Mouse (Mus musculus) midbrain, embryonic 12.5 days (tissue): ENCODE data around the gene Vapa. TPM values are rescaled to one million over a fixed set of nuclear protein-coding genes. Genes with fewer than 3 reads are reported as not detected.

Source experiments
- ATAC-seq: fragments of 200-750 bp; cut with Nextera tagmentation; 2 replicates; pipeline ENCODE4 v1.8.0; 2017; ENCODE audit warnings: low read depth, moderate TSS enrichment, moderate library complexity; ENCODE audit not compliant: low FRiP score
- H3K27ac ChIP-seq: fragments of 300-500 bp; sonication (generic); replicated peaks from 2 replicates; pipeline ENCODE4 v1.5.1; 2016; ENCODE audit warnings: mild to moderate bottlenecking
- H3K27me3 ChIP-seq: fragments of 300-500 bp; sonication (generic); 2 replicates; pipeline ENCODE4 v1.6.1; 2016; ENCODE audit warnings: mild to moderate bottlenecking
- H3K36me3 ChIP-seq: fragments of 300-500 bp; sonication (generic); 2 replicates; pipeline ENCODE4 v1.6.1; 2016
- H3K4me1 ChIP-seq: fragments of 300-500 bp; sonication (generic); 2 replicates; pipeline ENCODE4 v1.6.1; 2016
- H3K4me2 ChIP-seq: fragments of 300-500 bp; sonication (generic); replicated peaks from 2 replicates; pipeline ENCODE4 v1.6.1; 2016; ENCODE audit warnings: mild to moderate bottlenecking, moderate library complexity
- H3K4me3 ChIP-seq: fragments of 300-500 bp; sonication (generic); 2 replicates; pipeline ENCODE4 v1.5.1; 2016; ENCODE audit warnings: mild to moderate bottlenecking
- H3K9ac ChIP-seq: fragments of 300-500 bp; sonication (generic); replicated peaks from 2 replicates; pipeline ENCODE4 v1.6.1; 2016; ENCODE audit warnings: mild to moderate bottlenecking, moderate library complexity
- H3K9me3 ChIP-seq: fragments of 300-500 bp; sonication (generic); 2 replicates; pipeline ENCODE4 v1.6.1; 2016; ENCODE audit warnings: mild to moderate bottlenecking
- WGBS: fragments of 180-500 bp; shearing (Covaris S2); methylation state at CpG from one replicate; pipeline ENCODE4 v1.1.7; 2016; 5-methylcytosine and 5-hydroxymethylcytosine counted together
- polyA plus RNA-seq: library from polyadenylated mRNA; unstranded; fragments of >200 nt; fragmentation: Nextera tagmentation; extraction: Ambion mirVana; gene quantifications from 2 replicates; pipeline ENCODE4 v1.2.1, GENCODE M21; 2016

Vapa gene
- polyA plus RNA-seq, 1 experiment from 2014 or later, result 238 TPM

DNA sequence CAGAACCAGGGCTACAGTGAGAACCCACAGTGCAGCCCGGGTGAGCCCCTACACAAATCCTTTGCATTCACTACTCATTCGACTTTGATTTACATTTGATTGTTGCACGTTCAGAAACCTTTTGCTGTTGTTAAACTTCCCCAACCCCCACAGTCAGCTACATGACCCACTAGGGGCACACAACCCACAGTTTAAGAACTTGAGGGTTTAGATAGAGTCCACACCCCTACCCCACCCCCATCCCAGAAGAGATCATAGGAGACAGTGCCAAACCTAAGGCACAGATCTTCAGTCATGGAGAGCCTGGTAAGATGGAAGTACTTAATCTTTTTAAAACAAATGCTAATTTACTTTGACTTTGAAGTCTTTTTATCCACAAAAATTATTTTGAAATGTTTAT lies 2.3 kb upstream of the Vapa start:
- no peak overlapping the region for H3K4me3 ChIP-seq
- ATAC-seq, result no peak
- H3K4me2 ChIP-seq, result no peak overlapping the region
- 38% methylated on average over 3 of the region's 3 CpGs for whole genome bisulfite sequencing
- no peaks in the 10 kb centered on the region for H3K27me3 ChIP-seq
- H3K4me1 ChIP-seq, result peaks cover 11% of the 10 kb centered on the region
- no peak overlapping the region for H3K9ac ChIP-seq
- H3K36me3 ChIP-seq, result no peaks in the 10 kb centered on the region
- no peak overlapping the region for H3K27ac ChIP-seq
- no peaks in the 10 kb centered on the region for H3K9me3 ChIP-seq

DNA sequence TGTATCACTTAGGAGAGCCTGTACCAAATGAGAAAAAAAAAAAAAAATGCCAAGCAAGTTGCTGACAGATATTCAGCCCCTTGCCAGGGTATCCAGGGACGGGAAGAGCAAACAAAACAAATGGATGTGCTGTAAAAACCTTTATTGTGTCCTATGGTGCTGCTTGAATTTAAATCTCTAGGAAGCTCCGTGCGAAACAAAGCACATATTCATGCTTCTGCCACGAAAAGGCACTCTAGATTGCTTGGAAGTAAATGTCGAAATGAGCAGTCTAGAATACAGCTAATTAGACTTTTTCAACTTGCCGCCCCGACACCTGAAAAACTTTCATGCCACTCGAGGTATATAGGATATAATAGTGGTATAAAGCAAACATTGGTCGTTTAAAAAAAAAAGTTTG lies 1.1 kb upstream of the Vapa start:
- H3K4me1 ChIP-seq, result peaks cover 15% of the 10 kb centered on the region
- ATAC-seq, result no peak
- H3K4me2 ChIP-seq, result peak overlapping the region; percentile 70
- peak overlapping the region; percentile 97 for H3K4me3 ChIP-seq
- peak overlapping the region; percentile 100 for H3K27ac ChIP-seq
- H3K9ac ChIP-seq, result peak overlapping the region; percentile 96
- no peaks in the 10 kb centered on the region for H3K9me3 ChIP-seq
- H3K36me3 ChIP-seq, result no peaks in the 10 kb centered on the region
- H3K27me3 ChIP-seq, result no peaks in the 10 kb centered on the region
- WGBS, result 3% methylated on average over 9 of the region's 9 CpGs

DNA sequence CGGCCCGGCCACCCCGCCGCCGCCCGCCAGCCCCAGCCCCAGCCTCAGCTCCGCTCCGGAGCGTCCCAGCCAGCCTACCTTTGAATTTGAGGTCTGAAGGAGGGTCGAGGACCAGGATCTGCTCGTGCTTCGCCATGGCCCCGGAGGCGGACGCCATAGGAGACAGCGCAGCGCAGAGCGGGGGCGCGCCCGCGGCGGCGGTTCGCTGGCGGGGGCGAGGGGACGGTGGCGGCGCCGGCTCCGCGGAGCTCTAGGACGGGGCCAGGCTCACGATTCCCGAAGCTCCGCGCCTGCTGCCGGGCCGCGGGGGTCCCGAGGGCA lies 253 bp downstream of the Vapa start:
- no peaks in the 10 kb centered on the region for H3K36me3 ChIP-seq
- peak overlapping the region; percentile 100 for H3K27ac ChIP-seq
- peaks cover 27% of the 10 kb centered on the region for H3K4me1 ChIP-seq
- peak overlapping the region; percentile 96 for H3K9ac ChIP-seq
- peak; percentile 70 for ATAC-seq
- H3K9me3 ChIP-seq, result no peaks in the 10 kb centered on the region
- H3K4me2 ChIP-seq, result peak overlapping the region; percentile 75; the same call in 1 of the 2 replicates
- H3K27me3 ChIP-seq, result no peaks in the 10 kb centered on the region
- 1% methylated on average over 42 of the region's 42 CpGs for WGBS
- peak overlapping the region; percentile 97 for H3K4me3 ChIP-seq

DNA sequence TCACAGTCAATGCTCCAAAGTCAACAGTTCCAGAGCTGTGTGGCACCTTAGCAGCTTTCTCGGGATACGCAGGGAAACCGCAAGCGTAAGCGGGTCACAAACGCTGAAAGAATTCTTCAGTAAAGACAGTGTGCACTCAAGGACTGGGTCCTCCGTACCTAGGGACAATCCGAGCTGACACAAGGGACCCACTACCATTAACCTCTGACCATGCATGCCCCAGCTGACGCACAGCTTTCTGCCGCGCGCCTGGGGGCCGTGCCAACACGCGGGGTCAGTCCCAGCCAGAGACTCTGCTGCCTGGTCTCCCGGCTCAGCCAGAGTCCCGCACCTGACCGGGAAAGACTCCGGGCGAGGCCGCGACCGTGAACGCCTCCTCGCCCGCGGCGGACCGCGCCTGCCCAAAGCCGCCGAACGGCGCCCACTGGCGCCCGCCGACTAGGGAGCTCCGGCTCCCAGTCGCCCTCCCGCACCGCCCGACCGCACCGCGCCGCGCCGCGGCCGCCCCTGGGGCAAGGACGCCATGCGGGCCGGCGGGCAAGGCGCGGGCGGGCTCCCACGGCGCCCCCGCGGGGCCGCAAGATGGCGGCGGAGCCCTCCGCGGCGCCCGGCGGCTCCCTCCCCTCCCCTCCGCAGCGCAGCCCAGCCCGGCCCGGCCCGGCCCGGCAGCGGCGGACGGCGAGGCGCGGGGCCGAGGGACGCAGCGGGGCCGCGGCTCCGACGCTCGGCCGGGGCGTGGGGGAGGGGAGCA lies 789 bp downstream of the Vapa start:
- no peaks in the 10 kb centered on the region for H3K27me3 ChIP-seq
- peak overlapping the region; percentile 100 for H3K27ac ChIP-seq
- 0% methylated on average over 59 of the region's 91 CpGs for WGBS
- H3K4me2 ChIP-seq, result peak overlapping the region; percentile 75
- H3K4me1 ChIP-seq, result peaks cover 32% of the 10 kb centered on the region
- H3K9me3 ChIP-seq, result no peaks in the 10 kb centered on the region
- H3K4me3 ChIP-seq, result peak overlapping the region; percentile 97
- peak overlapping the region; percentile 96 for H3K9ac ChIP-seq
- H3K36me3 ChIP-seq, result no peaks in the 10 kb centered on the region
- ATAC-seq, result peak; percentile 52

DNA sequence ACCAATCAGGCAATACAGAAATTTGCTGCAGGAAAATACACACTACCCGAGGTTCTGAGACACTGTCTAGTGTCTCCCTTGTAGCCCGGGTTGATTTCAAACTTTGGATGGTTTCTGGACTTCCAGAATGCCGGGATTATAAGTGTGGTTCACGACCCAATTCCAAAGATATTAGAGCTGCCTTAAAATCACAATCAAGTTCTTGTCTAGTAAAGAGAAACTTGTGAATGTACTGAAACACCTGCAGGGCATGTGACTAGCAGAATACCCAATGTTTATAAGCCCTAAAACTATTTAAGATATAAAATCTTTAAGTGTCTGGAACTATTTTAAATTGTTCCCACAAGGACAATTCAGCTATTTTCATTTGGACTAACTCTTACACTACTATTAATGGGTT lies 1.6 kb downstream of the Vapa start:
- H3K4me1 ChIP-seq, result peaks cover 32% of the 10 kb centered on the region
- H3K27me3 ChIP-seq, result no peaks in the 10 kb centered on the region
- no peak overlapping the region for H3K27ac ChIP-seq
- no peaks in the 10 kb centered on the region for H3K36me3 ChIP-seq
- H3K9me3 ChIP-seq, result no peaks in the 10 kb centered on the region
- peak overlapping the region; percentile 75 for H3K4me2 ChIP-seq
- H3K4me3 ChIP-seq, result peak overlapping the region; percentile 97
- no peak for ATAC-seq
- WGBS, result 10% methylated on average over 4 of the region's 4 CpGs
- H3K9ac ChIP-seq, result peak overlapping the region; percentile 96; the same call in 1 of the 2 replicates

DNA sequence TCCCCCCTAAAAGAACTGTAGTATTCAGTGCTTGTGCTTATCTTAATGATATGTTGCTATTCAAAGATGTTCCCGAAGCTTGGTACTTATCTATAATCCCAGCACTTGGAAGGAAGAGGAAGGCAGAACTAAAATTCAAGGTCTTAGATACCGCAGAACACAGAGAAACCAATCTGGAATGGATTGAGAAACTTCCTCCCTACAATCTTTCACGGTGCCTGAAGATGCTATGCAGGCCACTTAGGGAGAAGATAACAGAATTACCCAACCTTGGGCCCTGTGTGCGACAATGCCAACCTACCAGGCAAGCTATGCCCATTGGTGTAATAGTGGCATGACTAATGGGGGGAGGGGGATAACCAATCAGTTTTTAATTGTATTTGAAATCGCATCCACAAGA lies 4.6 kb downstream of the Vapa start:
- H3K27me3 ChIP-seq, result no peaks in the 10 kb centered on the region
- no peak overlapping the region for H3K9ac ChIP-seq
- no peak overlapping the region for H3K27ac ChIP-seq
- 77% methylated on average over 5 of the region's 5 CpGs for WGBS
- no peaks in the 10 kb centered on the region for H3K9me3 ChIP-seq
- no peak overlapping the region for H3K4me3 ChIP-seq
- ATAC-seq, result no peak
- H3K4me1 ChIP-seq, result peaks cover 38% of the 10 kb centered on the region
- no peaks in the 10 kb centered on the region for H3K36me3 ChIP-seq
- H3K4me2 ChIP-seq, result no peak overlapping the region

DNA sequence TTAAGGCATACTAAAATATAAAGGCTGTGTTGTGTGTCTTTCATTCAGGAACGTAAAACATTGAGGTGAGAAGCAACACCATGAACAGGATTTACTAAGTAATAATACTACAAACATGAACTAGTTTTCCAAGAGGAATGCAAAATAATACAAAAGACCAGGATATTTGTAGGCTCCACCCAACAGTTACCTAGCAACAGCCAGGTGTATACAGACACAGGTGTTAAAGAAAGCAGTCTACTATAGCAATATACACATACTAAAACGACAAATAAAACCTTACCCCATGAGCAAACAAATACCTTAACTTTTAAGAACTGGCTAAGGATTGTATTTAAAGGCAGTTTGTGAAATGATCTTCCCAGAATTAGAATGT lies 5.1 kb downstream of the Vapa start:
- 91% methylated on average over 2 of the region's 2 CpGs for WGBS
- Histone ChIP-seq H3K9me3 (no peaks in the 10 kb centered on the region), H3K4me2 (no peak overlapping the region), H3K4me1 (peaks cover 38% of the 10 kb centered on the region), H3K27ac (no peak overlapping the region), H3K36me3 (no peaks in the 10 kb centered on the region), H3K4me3 (no peak overlapping the region), H3K27me3 (no peaks in the 10 kb centered on the region), H3K9ac (no peak overlapping the region)
- ATAC-seq, result no peak

DNA sequence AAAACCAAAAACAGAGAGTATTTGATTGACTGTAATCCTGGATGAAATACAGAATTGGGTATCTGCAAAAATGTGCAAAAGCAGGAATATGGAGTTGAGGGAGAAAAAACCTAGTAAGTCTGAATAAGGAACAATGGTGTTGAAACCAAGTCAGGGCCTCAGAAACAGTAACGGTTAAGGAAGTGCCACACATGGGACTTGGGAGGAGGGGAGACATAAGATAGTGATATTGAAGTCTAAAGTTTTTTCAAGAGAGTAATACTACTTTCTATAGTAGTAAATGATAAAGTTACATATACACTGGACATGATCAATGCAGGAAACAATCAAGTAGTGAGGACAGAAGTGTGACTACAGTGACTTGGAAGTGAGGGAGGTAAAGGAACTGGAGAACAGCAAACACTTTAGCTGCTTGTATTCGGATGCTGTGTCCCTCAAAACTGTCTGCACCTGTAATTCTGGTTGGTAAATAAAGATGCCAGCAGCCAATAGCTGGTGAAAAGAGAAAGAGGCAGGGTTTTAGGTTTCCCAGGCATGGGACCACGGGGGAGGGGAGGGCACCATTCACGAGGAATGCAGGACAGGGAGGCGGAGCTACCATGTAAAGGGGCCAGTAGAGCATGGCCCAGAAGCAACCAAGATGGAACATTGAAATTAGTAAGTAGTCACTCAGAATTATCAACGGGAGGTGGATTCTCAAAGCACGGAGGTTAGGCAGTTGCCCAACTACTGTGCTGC lies 5.6 kb downstream of the Vapa start:
- 52% methylated on average over 7 of the region's 7 CpGs for WGBS

DNA sequence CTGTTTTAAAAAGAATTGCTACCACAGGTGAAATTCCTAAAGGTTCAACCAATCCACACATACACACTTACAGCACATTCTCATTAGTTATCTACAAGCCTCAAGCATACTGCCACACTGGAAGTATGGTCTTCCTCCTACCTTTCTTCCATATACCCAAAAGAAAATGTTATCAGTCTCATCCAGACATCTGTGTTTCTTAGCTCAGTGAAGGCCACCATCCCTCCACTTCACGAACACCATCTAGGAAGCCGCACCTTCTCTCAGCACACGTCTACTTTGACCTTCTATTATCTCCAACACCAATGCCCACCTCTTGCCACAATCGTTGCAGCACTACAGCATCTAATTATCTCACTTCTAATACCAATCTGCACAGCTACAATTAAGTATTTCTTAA lies 7.3 kb downstream of the Vapa start:
- no peaks in the 10 kb centered on the region for H3K9me3 ChIP-seq
- no peaks in the 10 kb centered on the region for H3K27me3 ChIP-seq
- no peak overlapping the region for H3K27ac ChIP-seq
- H3K4me3 ChIP-seq, result no peak overlapping the region
- no peaks in the 10 kb centered on the region for H3K36me3 ChIP-seq
- 84% methylated on average over 4 of the region's 4 CpGs for WGBS
- ATAC-seq, result no peak
- no peak overlapping the region for H3K4me2 ChIP-seq
- H3K9ac ChIP-seq, result no peak overlapping the region
- H3K4me1 ChIP-seq, result peaks cover 30% of the 10 kb centered on the region

More for the DNA sequence above, 5.6 kb downstream of the Vapa start:
- Histone ChIP-seq H3K27me3 (no peaks in the 10 kb centered on the region), H3K4me1 (peaks cover 38% of the 10 kb centered on the region), H3K9me3 (no peaks in the 10 kb centered on the region), H3K4me2 (no peak overlapping the region), H3K4me3 (no peak overlapping the region), H3K36me3 (no peaks in the 10 kb centered on the region), H3K27ac (no peak overlapping the region), H3K9ac (no peak overlapping the region)
- ATAC-seq, result no peak

DNA sequence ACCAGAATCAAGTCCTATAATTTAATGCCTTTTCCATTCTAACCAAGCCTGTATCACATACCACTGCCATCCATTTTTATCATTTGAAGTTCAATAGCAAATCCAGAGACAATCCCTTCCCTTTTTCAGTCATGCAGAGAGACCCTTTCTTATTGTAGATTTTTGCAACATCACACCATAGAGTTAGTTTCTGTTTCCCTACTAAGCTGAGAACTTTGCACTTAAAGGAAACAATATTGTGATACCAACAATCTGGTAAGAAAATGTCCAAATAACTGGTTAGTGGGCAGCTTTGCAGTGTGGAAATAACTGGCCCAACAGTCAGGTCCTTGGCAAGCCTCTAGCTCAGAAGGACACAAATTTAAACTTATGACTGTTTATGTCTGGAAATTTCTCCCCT lies 8.5 kb downstream of the Vapa start:
- no peak overlapping the region for H3K9ac ChIP-seq
- peaks cover 29% of the 10 kb centered on the region for H3K4me1 ChIP-seq
- H3K36me3 ChIP-seq, result no peaks in the 10 kb centered on the region
- no peak overlapping the region for H3K4me3 ChIP-seq
- H3K9me3 ChIP-seq, result no peaks in the 10 kb centered on the region
- H3K27ac ChIP-seq, result no peak overlapping the region
- H3K27me3 ChIP-seq, result no peaks in the 10 kb centered on the region
- H3K4me2 ChIP-seq, result no peak overlapping the region
- ATAC-seq, result no peak

DNA sequence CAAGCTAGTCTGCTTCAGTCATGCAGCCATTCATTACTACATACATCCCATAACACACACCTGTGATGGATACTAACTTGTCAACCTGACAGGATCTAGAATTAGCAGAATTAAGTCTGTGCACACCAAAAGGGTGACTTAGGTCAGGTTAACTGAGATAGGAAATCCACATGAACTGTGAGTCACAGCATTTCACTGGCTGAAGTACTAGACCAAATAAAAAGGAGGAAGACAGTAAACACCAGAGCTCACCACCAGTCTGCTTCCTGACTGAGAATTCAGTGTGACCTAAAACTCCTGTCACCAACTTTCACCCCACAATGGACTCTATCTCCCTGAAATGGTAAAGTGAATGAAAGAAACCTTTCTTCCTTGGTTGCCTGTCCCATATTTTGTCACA lies 9.0 kb downstream of the Vapa start:
- Histone ChIP-seq H3K4me2 (no peak overlapping the region), H3K4me3 (no peak overlapping the region), H3K36me3 (no peaks in the 10 kb centered on the region), H3K4me1 (peaks cover 24% of the 10 kb centered on the region), H3K9me3 (no peaks in the 10 kb centered on the region), H3K27ac (no peak overlapping the region), H3K9ac (no peak overlapping the region), H3K27me3 (no peaks in the 10 kb centered on the region)
- ATAC-seq, result no peak

DNA sequence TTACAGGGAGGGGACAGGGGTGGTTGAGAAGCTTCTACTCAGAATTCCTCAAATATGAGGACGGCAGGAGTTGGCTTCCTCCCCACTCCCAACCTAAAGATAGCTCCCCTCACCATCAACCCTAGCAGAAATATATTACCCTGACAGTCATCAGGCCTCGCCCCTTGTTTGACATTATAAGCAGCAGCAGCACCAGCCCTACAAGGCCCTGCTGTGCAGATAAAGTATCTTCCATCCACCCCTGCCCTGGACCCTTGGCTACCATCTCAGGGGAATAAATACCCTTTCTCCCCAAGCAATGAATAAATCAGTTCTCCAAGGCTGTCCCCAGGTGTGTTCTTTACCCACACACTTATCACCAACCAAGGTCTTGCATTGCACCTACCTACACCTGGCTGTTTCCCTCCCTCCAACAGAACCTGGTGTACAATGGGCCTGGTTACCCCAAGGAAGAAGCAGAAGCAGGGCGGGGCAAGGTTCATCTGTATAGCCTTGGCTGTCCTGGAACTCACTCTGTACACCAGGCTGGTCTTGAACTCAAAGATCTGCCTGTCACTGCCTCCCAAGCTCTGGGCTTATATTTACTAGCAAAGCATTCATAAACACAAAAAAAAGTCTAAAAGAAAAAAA lies 15.4 kb downstream of the Vapa start:
- Histone ChIP-seq H3K4me2 (no peak overlapping the region), H3K4me1 (peaks cover 11% of the 10 kb centered on the region), H3K27ac (no peak overlapping the region), H3K9me3 (no peaks in the 10 kb centered on the region), H3K36me3 (0 out of 2 replicates have a peak, but pooled peaks cover 1% of the 10 kb centered on the region), H3K4me3 (no peak overlapping the region), H3K9ac (no peak overlapping the region), H3K27me3 (no peaks in the 10 kb centered on the region)
- no peak for ATAC-seq
- 90% methylated on average over 3 of the region's 3 CpGs for WGBS
